Mouse (Mus musculus) bone marrow macrophage, adult 2 months (primary cell): ENCODE results near the gene Trmt112. TPM values are rescaled to one million over a fixed set of nuclear protein-coding genes. Genes with fewer than 3 reads are reported as not detected.
A peak's percentile ranks its signal among the peaks of the same experiment; 100 is the strongest.

Experiments used
- H3K27ac ChIP-seq: 2 replicates; pipeline ENCODE4 v1.5.1; 2012; ENCODE audit warnings: low read depth, low read length; ENCODE audit not compliant: insufficient read depth
- H3K4me1 ChIP-seq: 2 replicates; pipeline ENCODE4 v1.6.1; 2012; ENCODE audit warnings: low read length; ENCODE audit not compliant: control insufficient read depth, insufficient read depth
- H3K4me3 ChIP-seq: 2 replicates; pipeline ENCODE4 v1.5.1; 2012; ENCODE audit warnings: mild to moderate bottlenecking, low read length, moderate library complexity; ENCODE audit not compliant: insufficient read depth
- CTCF ChIP-seq: IDR thresholded peaks from 2 replicates; pipeline ENCODE4 v1.5.1; 2012; ENCODE audit warnings: low read depth, mild to moderate bottlenecking, low read length, moderate library complexity
- POLR2A ChIP-seq: IDR thresholded peaks from 2 replicates; pipeline ENCODE4 v1.6.1; 2012; ENCODE audit warnings: mild to moderate bottlenecking, low read depth, low read length, borderline replicate concordance
- polyA plus RNA-seq: library from polyadenylated mRNA; stranded (reverse); fragments of >200 nt; gene quantifications from 2 replicates; pipeline ENCODE4 v1.2.4, GENCODE M21; 2012; ENCODE audit not compliant: missing spikeins, insufficient read depth, insufficient read length

The Trmt112 gene
- polyA plus RNA-seq, 1 experiment = 82.0 TPM

DNA sequence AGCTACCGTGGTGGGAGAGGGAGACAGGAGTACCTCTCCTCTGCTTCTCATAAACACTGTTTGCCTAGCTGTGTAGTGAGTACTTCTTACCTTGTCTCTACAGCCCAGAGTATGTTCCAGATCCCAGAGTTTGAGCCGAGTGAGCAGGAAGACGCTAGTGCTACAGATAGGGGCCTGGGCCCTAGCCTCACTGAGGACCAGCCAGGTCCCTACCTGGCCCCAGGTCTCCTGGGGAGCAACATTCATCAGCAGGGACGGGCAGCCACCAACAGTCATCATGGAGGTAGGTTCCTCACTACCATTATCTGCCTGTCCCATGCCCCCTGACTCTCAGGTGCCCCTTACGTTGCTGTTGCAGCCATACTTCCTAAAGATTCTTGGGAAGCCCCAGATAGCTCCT, 33.3 kb downstream of the Trmt112 start:
- TF ChIP-seq CTCF (no peak), POLR2A (no peak)
- peak overlapping the region; percentile 64 for H3K4me3 ChIP-seq
- H3K27ac ChIP-seq = peak overlapping the region; percentile 40
- H3K4me1 ChIP-seq = peaks cover 15% of the 10 kb centered on the region

DNA sequence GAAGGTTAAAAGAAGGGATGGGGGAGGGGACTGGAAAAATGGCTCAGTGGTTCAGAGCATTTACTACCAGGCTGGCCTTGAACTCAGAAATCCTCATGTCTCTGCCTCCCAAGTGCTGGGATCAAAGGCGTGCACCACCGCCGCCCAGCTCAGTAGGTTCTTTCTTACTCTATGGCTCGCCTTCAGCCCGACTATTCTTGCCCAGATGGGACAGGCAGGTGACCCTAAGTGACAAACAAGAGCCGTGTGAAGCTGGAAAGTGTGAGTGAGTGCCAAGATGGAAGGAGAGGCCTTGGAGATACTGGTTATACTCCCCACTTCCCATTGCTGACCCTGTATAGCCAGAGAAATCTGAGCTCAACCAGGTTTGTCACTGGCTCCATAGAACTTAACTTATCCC, 34.2 kb downstream of the Trmt112 start:
- Histone ChIP-seq H3K27ac (no peak overlapping the region), H3K4me3 (no peak overlapping the region), H3K4me1 (peaks cover 19% of the 10 kb centered on the region)
- TF ChIP-seq CTCF = no peak
- TF ChIP-seq POLR2A = no peak

DNA sequence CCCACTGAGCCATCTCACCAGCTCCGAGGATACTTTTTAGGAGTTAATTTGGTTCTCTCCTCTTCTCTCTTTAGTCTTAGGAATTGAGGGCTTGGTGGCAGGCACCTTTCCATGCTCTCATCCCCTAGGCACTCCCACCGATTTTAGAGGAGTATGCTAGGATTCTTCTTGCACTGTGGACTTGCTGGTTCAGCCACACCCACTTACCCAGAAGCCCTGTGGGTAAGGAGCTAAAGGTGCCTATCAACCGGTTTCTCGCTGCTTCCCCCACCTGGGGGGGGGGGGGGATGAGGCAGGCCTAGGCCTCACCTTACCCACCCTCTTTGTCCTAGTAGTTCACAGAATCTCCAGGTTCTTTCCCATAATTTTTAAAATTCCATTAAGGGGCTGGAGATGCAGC, 38.2 kb downstream of the Trmt112 start:
- no peak overlapping the region for H3K27ac ChIP-seq
- no peak for TF ChIP-seq CTCF
- TF ChIP-seq POLR2A = no peak

DNA sequence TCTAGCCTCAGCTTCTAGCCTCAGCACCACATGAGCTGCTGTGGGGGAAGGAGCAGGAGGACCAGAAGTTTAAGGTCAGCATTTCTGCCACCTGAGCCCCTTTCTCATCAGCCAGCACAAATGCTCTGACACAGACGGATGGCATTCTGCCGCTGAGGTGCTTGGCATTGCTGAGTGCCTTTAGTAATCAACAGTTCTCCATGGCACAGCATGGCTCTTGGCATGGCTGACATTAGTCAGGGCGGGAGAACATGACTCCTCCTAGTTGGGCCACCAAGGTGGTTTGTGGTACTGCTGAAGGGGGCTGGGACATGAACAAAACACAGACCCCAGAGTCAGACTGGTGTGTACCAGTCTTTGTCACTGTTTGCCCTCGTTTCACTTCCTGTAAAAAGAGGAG, 38.7 kb downstream of the Trmt112 start:
- H3K4me3 ChIP-seq = no peak overlapping the region
- H3K27ac ChIP-seq = no peak overlapping the region
- TF ChIP-seq POLR2A (no peak), CTCF (no peak)
- peaks cover 32% of the 10 kb centered on the region for H3K4me1 ChIP-seq

More for the DNA sequence above, 38.2 kb downstream of the Trmt112 start:
- Histone ChIP-seq H3K4me3 (no peak overlapping the region), H3K4me1 (peaks cover 27% of the 10 kb centered on the region)

DNA sequence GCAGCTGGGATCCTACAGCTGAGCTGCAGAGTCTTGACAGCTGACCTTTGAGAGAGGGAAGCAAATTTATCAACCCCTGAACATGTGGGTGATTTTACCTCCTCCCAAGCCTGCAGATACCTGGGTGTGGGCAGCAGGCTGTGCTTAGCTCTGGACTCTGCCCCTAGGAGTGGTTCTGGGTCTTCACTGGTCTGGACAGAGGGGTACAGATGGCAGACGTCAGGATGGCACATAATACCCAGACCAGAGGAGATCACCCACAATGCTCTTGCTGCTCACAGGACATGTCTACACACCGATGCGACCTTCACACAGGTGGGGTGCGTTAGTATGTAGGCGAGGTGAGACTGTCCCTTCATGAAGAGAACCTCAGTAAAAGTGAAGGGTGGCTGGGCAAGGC, 40.0 kb downstream of the Trmt112 start:
- Histone ChIP-seq H3K4me1 (peaks cover 31% of the 10 kb centered on the region), H3K4me3 (no peak overlapping the region), H3K27ac (no peak overlapping the region)
- TF ChIP-seq POLR2A = no peak

DNA sequence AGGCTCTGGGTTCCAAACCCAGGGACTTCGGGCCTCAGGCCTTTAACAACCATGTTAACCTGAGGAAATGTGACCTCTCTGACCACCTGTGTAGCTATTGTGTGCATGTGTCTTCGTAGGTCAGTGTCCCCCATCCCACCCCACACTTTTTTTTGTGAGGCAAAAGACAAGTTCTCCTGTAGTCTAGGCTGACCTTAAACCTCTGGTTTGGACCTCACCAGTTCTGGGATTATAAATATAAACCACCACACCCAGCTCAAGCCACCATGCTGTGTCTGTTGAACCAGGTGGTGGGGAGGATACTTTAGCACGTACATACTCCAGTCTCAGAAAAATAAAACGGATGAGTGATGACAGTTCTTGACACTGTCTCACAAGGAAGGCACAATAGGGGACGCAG, 40.5 kb downstream of the Trmt112 start:
- no peak for TF ChIP-seq CTCF
- Histone ChIP-seq H3K27ac (no peak overlapping the region), H3K4me3 (peak overlapping the region; percentile 86), H3K4me1 (peaks cover 31% of the 10 kb centered on the region)

DNA sequence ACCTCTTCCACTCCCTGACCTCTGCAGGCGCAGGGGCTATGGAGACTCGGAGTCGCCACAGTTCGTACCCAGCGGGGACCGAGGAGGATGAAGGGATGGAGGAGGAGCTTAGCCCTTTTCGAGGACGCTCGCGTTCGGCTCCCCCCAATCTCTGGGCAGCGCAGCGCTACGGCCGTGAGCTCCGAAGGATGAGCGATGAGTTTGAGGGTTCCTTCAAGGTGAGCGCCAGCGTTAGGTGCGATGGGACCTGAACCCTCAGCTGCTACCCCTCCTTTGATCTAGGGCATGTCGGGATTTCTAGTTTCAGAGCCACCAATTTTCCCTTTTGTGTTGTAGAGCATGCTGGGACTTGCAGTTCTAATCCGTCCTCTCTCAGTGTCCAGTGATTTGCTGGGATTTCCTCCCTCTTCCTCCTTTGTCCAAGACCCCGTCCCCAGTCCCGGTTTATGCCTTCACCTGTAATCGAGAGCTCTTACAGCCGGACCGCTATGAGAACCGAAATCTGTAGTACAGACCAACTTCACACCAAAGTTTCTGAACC, 41.2 kb downstream of the Trmt112 start:
- TF ChIP-seq CTCF = no peak
- peak overlapping the region; percentile 86 for H3K4me3 ChIP-seq
- H3K27ac ChIP-seq = peak overlapping the region; percentile 91
- H3K4me1 ChIP-seq = peaks cover 31% of the 10 kb centered on the region

DNA sequence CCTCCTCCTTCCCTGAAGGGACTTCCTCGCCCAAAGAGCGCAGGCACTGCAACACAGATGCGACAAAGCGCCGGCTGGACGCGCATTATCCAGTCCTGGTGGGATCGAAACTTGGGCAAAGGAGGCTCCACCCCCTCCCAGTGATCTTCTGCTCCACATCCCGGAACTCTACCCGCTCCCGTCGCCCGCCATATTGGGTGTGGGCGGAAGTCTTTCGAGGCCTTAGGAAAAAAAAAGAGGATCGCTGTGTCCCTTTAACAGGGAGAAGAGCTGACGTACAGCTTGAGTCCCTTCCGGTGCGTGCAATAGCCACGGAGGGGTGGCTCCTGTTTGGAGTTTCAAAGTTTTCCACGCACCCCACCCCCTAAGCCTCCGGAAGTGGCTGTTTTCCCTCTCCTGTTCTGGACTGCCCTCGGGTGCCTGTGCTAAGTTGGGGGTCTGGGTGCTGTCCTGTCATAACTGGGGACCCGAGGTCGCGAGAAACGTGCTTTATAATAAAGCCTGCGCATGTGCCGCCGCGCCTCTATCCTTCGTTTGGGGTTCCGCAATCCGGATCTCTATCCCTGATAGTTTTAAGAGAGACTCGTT, 42.0 kb downstream of the Trmt112 start:
- no peak for TF ChIP-seq CTCF
- no peak for TF ChIP-seq POLR2A
- Histone ChIP-seq H3K27ac (peak overlapping the region; percentile 91), H3K4me1 (peaks cover 25% of the 10 kb centered on the region), H3K4me3 (peak overlapping the region; percentile 86)

DNA sequence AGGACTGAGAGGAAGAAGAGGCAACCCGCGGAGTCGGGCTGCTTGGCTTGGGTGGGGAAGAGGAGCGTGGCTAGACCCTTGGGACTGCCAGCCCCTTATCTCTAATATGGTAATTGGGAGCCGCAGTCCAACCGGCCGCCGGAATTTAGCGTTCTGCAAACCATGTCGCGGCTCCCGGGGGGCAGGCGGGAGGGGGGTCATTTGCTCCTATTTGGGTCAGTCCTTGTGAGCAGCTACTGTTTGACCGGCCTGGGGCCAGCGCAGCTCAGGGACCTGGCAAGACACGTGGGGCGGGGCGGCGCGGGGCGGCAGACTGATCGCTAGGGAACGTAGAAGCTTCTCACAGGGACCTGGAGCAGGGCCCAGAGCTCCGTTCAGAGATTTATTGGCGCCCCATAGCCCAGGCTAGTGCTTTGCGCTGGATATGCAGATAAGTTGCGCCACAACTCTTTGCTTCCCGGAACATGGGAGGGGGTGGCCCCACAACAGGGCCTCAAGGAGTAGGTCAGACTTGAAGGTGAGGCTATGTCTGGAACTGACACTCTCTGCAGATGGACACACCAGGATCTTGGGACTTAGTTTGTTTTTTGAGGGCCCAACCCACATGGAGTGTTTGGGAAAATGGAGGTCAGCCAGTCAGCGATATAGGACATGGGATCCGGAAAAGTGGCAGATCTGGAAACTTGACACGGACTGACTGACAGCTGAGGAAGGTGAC, 42.7 kb downstream of the Trmt112 start:
- TF ChIP-seq CTCF (no peak), POLR2A (no peak)
- peak overlapping the region; percentile 91 for H3K27ac ChIP-seq
- peaks cover 18% of the 10 kb centered on the region for H3K4me1 ChIP-seq
- peak overlapping the region; percentile 76 for H3K4me3 ChIP-seq

DNA sequence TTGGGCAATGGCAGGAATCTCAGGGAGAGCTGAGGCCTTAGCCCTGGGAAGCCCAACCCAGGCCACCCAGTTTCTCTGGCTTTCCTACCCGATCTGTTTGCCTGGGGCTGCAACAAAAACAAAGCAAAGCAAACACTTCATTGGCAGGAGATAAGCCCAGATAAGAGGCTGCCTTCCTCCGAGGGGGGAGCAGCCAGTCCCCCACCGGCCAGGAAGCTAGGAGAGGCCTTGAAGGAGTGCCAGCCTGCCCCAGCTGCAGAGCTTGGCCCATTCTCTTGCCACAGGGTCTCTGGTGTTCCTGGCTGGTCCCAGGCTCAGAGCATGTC, 43.2 kb downstream of the Trmt112 start:
- TF ChIP-seq CTCF (no peak), POLR2A (no peak)
- H3K27ac ChIP-seq = peak overlapping the region; percentile 91
- peak overlapping the region; percentile 76 for H3K4me3 ChIP-seq
- H3K4me1 ChIP-seq = peaks cover 18% of the 10 kb centered on the region
